Mouse (Mus musculus): ENCODE results near the gene Babam2.
A peak's percentile ranks its signal among the peaks of the same experiment; 100 is the strongest.
"Not testable (repeated sequence)": the region's sequence is repeated elsewhere in the genome, so short reads cannot be mapped to it uniquely, and the experiment has no call there.

Babam2 gene

DNA sequence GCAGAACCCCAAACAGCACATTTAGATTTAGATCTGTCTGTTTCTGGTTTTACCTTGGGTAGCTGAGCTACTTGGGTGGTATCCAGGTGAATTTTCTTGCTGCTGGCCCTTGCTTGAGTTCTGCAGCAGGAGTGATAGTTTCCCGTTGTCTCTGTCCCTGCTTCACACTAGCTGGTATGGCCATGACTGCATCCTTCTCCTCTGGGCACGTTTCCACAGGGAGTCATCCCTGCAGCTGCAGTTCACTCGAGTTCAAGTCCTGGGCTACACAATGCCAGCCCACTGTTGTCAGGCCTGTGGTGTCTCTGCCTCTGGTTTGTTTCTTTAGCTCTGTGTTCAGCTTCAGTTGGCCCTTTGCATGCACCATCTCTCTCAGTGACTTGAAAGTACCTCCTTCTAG, 239.0 kb downstream of the Babam2 start:
- DNase-seq (ENCODE audit: low spot score), result no peak

DNA sequence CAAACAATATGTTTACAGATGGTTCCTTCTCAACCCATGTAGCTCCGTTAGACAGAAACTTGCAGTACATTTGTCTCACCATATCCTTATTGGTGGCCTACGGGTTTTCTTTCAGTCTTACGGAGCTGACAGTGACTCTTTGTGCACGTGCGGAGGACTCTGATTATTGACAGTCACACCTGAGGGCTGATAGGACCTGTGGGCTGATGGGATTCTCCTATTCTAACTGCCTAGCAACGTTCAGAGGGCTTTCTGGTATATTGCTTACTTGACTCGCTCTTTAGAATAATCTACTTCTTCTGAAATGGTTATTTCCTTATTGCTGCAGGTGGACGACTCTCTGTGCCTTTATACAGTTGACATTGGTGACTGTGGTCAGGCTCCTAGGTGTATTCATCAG, 243.4 kb downstream of the Babam2 start:
- DNase-seq (ENCODE audit: low spot score), result no peak

DNA sequence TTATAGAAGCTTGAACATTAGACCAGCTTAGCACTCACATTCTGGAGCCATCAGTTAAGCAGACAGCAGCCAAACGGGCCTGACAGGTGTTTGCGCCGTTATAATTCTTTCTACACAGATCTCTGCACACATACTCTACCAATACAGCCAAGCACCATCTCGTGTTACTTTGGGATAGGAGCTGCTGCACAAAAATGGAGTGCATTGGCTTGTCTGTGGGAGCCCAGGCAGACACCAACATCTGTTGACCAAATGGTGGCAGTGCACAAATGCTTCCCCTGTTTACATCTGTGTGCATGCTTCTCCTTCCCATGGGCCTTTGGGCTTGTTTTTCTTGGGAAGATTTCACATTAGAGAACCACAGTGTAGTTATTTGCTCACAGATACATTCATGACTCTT, 249.7 kb downstream of the Babam2 start:
- DNase-seq (ENCODE audit: low spot score), result no peak

DNA sequence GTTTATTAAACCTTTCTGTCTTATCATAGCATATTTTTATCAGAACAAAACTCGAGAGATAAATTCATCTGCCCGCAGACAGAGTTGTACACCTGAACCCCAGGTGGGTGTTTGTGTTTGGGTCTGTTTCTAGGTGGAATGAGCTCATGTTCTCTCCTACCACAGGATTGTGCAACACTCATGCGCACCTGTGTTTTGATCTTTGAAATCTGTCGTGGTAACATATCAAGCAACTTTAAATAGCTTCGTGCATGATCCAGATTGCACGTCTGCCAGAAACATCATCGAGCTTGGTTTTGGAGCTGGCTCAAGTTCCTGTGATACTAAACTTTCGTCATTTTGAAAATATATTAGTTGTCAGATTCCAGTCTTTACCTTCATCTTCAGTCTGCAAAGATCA, 251.9 kb downstream of the Babam2 start:
- peak; percentile 47 for DNase-seq (ENCODE audit: low spot score)

DNA sequence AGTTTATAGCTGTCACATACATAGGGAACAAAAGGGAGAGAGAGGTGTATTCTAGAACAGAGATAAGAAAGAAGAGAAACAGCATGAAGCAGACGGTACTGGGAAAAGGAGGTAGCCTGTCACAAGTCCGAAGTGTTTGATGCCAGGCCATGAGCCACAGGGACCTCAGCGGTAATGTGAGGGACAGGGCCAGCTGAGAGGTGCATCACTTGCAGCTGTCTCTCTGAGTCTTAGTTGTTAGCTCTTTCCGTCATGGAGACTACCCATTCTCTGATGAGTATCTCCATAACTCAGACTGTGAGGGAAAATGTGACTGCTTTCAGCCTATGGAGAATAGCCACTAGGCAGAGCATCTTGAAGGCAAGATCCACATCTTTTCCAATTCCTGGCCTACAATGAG, 253.0 kb downstream of the Babam2 start:
- no peak for DNase-seq (ENCODE audit: low spot score)

DNA sequence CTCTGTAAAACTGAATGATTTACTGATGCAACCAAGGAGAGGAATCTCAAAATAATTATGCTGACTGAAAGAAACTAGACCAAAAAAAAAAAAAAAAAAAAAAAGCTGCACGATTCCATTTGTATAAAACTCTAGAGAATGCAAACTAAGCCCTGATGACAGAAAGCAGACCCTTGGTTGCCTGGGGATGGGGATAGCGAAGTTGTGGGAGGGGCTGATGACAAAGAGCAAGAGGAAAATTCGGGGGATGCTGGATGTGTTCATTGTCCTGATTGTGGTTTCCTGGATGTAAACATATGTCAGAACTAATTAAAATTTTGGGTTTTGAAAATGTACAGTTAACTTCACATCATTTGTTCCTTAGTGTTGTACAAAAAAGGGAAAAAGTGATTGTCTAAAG, 257.7 kb downstream of the Babam2 start:
- no peak for DNase-seq (ENCODE audit: low spot score)

DNA sequence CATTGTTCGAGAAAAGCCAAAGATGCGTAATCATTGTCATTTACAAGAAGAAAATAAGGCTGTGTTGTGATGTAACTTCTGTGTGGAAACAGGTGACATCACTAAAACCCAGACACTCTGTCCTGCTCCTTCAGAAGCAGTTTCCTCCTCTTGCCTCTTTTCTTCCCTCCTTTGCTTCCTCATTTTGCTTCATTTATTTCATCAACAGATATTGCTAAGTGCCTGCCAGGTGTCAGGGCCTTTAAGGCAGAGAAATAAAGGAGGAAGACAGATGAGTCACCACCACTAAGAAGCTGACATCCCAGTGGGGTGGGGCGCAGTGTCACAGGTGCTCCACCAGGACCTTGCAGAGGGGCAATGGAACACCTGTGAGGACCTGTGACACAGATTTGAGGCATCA, 258.9 kb downstream of the Babam2 start:
- no peak for DNase-seq (ENCODE audit: low spot score)

DNA sequence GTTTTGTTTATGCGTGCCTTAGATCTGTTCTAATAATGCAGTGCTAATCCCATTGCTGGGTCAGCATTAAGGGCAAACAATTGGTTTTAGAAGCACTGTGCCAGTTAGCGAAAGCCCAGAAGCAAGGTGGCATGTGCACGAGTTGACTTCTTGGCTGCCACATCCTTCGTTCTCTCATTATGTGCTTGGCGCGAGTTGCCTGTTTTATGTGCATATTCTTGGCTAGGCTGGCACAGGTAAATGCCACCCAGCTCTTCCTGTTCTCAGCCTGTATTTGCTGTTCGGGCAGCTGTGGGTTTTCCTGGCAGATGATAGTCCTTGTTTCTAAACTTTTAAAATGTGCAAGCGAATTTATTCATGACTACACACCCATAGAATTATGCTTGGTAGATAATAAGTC, 262.4 kb downstream of the Babam2 start:
- peak; percentile 32 for DNase-seq (ENCODE audit: low spot score)

DNA sequence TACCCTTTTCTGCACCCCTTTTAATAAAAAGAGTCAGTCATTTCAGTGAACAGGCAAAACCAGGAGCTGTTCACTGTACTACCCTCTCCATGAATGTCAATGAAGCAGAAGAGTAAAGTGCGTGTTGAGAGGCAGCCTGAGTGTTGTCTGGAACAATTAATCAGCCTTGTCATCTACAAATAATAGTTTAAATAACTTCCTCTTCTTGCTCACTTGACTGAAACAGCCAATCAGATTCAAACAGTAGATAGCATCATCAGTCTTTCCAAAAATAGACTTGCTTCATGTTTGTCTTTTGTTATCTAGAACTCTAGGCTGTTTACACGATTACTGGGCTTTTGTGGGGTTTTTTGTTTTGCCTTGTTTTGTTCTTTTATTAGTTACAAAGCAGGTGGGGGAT, 263.9 kb downstream of the Babam2 start:
- no peak for DNase-seq (ENCODE audit: low spot score)

DNA sequence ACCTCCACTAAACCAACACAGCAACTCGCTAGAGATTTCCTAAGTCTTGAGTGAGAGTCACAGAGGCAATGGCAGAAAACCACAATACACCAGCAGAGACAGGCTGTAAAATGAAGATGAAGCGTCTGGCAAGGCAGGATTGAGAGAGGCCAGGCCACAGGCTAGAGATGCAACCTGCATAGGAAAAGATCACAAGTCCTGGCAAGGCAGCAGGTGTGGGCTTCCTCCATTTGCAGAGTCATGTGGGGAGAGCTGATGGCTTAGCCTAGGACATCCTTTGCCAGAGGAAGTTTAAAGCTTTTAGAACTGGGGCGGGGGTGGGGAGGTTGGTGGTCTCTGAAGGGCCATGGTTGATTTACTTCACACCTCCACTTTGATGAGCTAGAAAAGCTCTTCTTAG, 264.9 kb downstream of the Babam2 start:
- DNase-seq (ENCODE audit: low spot score), result no peak

DNA sequence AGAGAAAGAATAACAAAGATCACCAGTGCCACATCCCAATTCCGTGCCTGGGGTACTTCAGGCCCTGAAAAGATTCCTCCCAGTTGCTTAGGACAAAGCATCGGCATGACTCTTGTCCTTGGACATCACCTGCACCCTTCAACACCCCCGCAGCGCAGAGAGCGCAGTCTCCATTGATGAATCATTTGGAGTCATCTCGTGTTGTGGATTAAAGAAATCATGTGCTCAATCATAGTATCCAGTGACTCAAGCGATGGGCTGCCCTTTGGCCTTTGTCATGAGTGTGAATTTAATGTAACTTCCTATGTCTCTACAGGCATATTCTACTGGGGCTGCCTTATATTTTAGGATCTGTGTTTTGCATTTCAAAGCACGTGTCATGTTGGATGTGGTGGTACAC, 265.9 kb downstream of the Babam2 start:
- DNase-seq (ENCODE audit: low spot score), result no peak

DNA sequence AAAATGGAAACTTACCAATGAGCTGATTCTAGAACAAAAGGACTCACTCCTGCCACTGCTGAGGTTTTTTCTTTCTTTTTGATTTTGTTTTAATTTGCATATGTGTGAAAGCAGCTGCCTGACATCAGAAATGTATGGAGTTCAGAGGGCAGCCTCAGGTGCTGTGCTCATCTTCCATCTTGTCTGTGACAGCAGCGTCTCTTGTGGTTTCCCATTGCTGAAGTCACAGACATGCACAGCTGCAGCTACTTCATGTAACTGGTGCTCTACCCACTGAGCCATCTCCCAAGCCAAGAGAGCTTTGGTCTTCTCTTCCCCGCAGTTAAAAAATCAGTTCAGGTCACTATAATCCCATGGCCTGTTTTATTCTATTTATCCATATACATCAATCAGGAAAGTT, 266.4 kb downstream of the Babam2 start:
- DNase-seq (ENCODE audit: low spot score), result no peak

DNA sequence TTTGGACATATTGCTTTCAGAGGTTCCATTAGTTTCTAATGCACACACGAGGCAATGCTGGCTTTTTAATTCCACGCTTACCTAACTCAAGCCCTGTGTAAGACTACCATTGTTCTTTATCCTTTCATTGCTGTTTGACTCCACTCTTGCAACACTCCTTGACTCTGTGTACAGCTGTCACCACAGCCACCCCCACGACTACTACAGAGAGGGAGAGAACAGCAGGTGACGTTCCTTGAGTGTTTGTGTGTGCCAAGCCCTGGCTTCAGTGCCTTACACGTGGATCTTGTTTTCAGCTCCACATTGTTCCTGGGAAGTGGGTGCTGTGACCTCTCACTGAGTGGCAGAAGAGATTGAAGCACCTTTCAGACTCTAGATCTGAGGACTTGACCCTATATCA, 269.3 kb downstream of the Babam2 start:
- DNase-seq (ENCODE audit: low spot score), result no peak

DNA sequence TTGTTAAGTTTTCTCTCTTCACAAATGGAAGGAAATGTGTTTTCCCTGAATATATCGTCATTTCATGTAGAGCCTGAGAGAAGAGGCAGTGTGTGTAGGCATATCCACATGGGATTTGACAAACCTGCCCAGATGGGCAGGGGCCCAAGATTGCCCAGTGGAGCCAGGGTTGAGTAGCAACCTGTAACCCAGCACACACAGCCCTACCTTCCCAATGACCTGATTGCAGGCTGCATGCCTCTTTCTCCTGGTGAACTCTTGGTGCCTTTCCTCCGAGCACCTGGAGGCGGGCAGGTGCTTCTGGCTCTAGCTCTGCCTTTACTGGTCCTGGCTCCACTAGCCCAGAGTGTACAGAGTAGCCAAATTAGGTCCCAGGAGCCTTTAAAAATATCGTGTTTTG, 270.0 kb downstream of the Babam2 start:
- no peak for DNase-seq (ENCODE audit: low spot score)

DNA sequence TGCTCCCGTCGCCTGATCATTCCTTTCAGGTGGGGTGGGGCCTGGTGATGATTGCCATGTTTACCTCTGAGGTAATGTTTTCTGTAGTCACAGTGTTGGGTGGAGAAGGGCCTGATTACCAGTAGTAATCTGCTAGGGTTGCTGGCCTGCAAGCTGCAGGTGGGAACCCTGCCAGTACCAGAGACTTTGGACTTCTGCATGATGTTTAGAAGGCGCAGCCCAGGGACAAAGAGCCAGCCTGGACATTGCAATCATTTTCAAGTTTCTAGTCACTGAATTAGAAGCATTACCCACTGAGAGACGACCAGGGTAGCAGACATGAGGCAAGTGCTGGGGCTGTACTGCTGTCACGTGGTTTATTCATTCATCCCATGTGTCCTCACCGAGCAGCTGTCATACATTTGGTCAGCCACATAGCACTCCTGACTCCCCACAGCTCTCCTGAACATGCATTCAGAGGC, 270.6 kb downstream of the Babam2 start:
- DNase-seq (ENCODE audit: low spot score), result no peak

DNA sequence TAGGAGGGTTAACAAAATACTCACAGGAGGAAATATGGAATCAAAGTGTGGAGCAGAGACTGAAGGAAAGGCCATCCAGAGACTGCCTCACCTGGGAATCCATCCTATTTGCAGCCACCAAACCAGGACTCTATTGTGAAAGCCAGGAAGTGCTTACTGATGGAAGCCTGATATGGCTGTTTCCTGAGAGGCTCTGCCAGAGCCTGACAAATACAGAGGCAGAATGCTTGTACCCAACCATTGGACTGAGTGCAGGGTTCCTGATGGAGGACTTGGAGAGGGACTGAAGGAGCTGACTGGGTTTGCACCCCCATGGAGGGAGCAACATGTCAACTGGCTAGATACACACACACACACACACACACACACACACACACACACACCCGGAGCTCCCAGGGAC, 274.9 kb downstream of the Babam2 start:
- DNase-seq (ENCODE audit: low spot score), result not testable (repeated sequence)

DNA sequence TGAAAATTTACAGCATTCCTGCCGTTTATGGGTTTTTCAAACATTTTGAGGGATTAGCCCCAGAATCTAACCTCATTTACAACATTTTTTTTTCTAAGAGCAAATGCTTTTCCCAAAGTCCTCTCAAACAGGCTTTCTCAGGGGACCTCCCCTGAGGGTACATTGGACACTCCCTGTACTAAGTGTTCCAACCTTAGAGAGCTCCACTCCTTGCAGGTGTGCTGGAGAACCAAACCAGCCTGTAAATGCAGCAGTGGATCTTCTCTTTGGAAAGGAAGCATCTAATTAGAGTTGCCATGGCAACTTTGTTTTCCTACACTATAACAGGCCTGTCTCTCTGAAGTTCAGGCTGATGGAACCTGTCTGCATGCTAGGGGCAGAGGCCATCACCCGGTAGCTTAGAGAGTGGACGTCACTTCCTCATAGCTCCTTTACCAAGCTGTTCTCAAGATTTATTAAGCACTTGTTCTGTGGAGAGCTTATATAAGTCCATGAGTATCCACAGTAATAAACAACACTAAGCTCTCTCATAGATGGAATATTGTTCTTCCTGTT, 277.2 kb downstream of the Babam2 start:
- no peak for DNase-seq (ENCODE audit: low spot score)

DNA sequence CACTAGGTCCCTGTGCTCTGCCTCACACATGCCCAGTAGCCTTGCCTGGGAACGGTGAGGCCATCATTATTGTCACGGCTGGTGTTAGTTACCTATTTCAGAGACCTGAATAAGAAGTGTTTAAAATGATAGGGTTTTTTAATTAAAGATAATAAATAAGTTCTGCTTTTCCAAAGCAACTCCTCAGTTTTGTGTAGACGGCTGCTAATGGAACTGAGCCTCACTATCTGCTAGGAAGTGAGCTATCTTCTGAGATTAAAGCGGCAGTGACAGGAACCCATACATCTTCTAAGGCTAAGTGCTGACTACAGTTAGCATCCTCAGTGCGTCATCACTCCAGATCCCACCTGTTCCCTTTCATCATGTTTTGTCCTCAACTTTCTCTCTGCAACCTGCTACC, 284.6 kb downstream of the Babam2 start:
- DNase-seq (ENCODE audit: low spot score), result no peak

DNA sequence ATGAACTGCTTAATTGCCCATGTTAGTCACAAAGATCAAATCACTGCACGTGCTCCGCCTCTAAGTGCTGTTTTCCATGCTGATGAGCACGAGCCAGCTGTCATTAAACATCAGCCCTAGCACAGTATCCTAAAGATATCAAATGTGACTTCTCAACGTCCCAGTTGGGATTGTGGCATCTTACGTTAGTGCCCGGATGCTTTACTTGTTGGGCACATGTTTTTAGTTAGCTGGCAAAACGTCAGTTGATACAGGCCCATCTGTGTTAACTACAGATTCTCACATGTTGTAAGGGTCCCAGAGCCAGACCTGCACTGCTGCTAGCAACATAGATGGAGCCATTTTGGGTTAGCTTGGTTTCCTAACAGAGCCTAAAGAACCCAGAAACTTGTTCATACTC, 285.7 kb downstream of the Babam2 start:
- no peak for DNase-seq (ENCODE audit: low spot score)

DNA sequence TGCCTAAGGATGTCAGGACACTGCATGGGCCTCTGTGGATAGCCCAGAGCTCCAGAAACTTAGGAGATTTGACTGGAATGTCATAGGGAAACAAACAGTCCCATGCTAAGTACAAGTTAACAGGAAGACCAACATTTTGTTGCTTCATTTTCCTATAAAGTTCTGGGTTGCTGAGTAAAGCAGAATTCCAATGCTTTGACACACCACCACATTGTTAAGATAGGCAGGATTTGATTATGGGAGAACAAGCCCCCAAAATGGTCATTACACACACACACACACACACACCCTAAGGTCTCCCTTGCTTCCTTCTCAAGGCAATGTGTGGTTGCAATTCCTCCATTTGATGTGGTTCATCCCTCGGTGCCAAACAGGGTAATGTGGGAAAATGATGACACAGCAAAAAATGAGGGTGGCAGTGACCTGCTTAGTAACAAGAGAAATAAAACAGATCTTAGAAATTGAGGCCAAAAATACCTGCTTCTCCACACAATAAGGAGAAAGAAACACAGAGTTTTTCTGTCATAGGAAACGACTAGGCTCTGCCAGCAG, 286.4 kb downstream of the Babam2 start:
- no peak for DNase-seq (ENCODE audit: low spot score)

DNA sequence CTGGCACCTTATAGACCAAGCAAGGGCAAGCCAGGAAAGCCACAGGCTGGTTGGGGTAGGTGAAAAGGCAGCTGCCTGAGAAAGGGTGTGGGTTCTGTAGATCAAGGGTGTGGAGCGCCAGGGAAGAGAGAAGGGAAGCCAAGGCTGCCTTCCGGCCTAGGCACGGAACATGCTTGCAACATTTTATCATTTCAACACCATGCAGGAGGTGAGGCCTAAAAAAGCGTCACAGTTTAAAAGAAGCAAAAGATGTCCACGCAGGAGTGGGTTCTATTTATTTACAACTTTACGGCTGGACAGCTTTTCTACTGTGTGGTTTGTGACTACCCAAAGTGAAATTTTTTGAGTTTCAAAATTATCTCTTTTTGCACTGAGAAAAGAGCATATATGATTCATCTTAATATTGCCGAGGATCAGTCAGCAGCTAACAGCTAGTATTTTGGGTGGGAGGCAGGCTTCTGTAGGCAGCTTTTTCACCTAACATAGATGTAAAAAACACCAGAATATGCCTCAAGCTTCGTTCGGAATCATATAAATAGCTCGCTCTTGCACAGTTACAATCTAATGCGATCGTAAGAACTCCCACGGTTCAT, 287.0 kb downstream of the Babam2 start:
- no peak for DNase-seq (ENCODE audit: low spot score)

DNA sequence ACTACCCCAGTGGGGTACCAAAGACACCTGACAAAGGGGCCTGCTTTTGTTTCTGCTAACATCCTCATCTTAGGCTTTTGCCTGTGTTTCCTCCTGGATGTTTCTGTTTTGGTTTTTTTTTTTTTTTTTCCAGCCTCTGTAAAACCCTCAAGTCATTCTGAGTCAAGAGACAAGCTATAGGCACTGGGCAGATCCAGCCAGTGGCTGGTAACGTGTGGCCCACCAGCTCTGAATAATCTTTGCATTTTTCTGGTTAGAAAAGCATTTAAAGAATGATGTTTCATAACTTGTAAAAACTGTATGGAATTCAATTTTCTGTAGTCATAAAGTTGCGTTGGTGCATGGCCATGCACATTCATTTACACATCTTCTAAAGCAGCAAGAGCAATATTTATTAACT, 287.5 kb downstream of the Babam2 start:
- DNase-seq (ENCODE audit: low spot score), result no peak

DNA sequence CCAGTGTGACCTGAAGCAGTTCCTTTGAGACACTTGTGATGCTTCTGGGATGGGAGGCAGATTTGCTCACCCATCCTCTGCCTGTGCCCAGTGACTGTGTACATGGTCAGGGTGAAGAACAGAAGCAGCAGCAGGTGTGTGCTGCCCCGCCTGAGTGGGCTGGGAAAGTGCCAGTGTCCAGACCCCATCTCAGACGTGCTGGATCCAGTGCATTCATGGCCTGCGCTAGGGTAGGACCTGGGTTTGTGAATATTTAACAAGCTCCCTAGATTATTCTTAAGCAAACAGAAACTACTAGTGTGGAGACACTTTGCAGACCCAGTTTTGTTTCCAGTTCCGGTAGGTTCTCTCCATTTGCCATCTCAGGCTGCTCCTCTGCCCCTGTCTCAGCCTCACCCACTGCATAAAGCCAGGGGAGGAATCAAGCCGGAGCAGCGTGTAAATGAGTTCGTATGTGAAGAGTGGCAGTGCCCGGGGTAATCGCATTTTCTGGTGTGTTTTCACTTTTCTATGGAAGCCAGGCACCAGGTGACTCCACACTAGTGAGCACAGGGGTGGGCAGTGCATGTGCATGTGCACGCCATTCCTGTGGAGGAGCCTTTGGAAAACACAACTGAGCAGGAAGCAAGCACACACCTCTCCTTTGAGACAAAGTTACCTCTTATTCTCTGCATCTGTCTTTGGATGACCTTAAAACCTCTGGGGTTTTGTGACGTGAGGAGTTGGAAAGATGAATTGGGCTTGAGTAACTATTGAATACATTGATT, 290.2 kb downstream of the Babam2 start:
- no peak for DNase-seq (ENCODE audit: low spot score)
